Mouse (Mus musculus) retina, embryonic 14.5 days (tissue): Measurements from ENCODE around the gene Adamtsl4.

Experiments used
- DNase-seq: peaks from one replicate; pipeline ENCODE4 v3.0.0-alpha.2; 2015; ENCODE audit warnings: low spot score

Adamtsl4 gene

DNA sequence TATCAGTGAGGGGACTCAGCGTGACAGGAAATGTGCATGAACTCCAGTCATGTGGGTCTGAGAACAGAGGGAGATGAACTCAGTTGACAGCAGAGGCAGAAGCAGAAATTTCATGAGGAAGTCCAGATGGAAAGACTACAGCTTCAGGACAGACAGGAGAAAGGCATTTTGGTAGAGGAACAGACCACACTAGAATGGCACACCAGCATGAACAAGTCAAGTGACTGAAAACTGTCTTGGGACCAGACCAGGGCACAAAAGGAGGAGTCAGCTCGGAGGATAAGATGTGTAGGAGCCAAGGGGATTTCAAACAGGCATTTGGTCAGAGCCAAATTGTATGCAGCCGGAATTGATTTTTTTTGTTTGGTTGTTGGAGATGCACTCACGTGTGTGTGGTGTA is 52.1 kb downstream of the Adamtsl4 start:
- DNase-seq: no peak

DNA sequence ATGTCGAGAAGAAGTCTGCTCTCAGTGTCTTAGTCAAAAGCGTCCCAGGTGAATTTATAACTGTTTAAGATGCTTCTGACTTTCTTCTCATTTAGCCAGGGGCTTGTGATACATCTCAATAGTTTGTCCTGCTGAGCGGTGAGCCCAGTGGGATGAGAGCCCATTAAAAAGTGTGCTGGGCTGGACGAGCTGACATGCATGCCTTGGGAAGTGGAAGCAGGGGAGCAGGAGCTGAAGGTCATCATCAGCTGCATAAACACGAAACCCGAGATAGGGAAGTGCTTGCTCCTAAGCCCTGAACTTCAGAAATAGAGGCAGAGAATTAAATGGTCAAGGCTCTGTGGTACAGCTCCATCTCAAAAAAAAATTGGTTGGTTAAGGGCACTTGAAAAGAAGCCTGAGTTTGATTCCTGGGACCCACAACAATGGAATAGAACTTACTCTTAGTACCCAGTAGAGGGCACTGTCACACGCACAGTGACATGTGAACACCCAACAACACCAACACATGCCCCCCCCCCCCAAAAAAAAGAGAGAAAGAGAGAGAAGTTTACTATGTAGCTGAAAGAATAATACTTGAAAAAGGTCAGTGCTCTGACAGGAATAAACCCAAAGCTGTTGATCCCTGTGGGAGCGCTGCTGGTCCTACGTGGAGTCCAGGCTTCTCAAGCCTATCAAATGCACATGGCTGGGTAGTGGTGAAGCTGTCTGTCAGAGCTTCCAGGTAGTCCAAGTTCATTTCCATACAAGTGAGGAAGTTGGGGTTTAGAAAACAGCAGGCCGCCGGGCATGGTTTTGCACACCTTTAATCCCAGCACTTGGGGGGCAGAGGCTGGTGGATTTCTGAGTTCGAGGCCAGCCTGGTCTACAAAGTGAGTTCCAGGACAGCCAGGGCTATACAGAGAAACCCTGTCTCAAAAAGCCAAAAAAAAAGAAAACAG is 54.8 kb downstream of the Adamtsl4 start:
- DNase-seq: peak; percentile 70

DNA sequence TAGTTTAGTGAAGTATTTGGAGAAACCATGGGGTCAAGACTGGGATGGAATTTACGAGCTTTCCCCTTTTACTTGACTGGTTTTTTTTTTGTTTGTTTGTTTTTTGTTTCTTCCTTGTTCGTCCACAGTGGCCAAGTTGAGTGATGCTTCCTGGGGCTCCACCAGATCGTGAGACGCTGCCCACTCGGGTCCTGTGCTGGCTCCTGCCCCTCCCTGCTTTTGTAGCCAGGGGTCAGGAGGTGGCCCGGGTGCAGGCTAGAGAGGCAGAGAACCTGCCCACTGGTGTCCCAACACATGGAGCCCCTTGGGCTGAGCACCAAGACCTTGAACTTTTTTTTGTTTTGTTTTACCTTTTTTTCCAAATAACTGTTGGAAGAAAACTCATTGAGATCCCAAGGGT is 56.4 kb downstream of the Adamtsl4 start:
- no peak for DNase-seq

DNA sequence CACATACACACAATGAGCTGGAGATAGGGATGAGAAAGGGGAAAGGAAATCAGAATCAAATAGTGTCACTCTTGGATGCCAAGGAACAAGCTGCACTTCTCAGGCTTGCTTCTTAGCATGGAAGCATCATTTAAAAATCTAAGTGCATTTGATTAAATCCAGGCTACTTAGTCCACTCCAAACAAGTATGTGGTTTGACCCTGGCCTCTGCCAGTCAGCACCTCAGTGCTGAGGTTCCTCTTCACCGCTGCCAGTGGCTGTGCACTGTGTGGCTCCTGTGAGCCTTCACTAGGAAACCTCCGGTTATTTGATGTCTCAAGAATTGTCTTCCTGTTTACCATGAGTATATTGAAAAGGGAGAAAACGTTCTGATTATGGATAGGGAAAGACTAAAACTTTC is 56.9 kb downstream of the Adamtsl4 start:
- no peak for DNase-seq

DNA sequence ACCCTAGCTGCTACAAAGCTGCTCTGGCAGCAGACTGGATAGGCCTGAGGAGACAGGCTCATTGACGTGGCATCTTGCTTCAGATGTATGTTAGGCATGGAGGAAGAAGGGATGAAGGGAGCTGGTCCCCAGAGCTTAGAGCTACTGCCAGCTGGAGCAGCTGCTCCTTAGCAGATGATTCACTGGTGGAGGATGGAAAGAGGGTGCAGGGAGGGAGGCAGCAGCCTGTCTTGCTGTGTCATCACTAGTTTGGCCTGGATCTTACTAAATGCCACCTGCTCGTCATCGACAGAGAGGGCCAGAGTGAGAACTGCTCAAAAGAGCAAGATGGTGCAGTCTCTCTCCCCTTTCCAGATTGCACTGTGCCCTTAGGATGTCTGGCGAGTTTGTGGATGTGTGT is 58.0 kb downstream of the Adamtsl4 start:
- no peak for DNase-seq

DNA sequence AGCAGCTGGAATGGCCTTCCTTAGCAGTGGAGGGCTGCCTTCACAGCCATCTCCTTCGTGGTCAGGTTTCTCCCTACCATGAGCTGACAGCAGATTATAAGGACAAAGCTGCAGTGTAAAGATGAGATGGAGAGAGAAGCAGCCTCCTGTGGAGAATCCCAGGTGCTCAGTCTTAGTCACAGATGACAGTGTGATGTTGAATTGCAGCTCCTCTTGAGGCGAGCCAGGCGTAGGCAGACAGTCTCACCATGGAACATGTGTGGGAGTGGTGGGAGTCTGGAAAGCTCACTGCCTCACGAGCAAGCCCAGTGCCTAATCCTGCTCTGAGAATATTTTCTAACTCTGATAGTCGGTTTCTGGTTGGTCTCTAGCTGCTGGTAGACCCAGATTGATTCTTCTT is 60.0 kb downstream of the Adamtsl4 start:
- DNase-seq: no peak
